Mouse (Mus musculus) hindbrain, embryonic 12.5 days (tissue): ENCODE data around the gene Jade1. TPM values are rescaled to one million over a fixed set of nuclear protein-coding genes. Genes with fewer than 3 reads are reported as not detected.

ENCODE experiments used
- ATAC-seq: fragments of 200-750 bp; cut with Nextera tagmentation; 2 replicates; pipeline ENCODE4 v1.8.0; 2017; ENCODE audit warnings: moderate TSS enrichment; ENCODE audit not compliant: low FRiP score
- H3K27ac ChIP-seq: fragments of 300-500 bp; sonication (generic); 2 replicates; pipeline ENCODE4 v1.5.1; 2016; ENCODE audit warnings: mild to moderate bottlenecking
- H3K27me3 ChIP-seq: fragments of 300-500 bp; sonication (generic); 2 replicates; pipeline ENCODE4 v1.6.1; 2016; ENCODE audit warnings: mild to moderate bottlenecking
- H3K36me3 ChIP-seq: fragments of 300-500 bp; sonication (generic); 2 replicates; pipeline ENCODE4 v1.6.1; 2016; ENCODE audit warnings: mild to moderate bottlenecking
- H3K4me1 ChIP-seq: fragments of 300-500 bp; sonication (generic); 2 replicates; pipeline ENCODE4 v1.6.1; 2016
- H3K4me2 ChIP-seq: fragments of 300-500 bp; sonication (generic); replicated peaks from 2 replicates; pipeline ENCODE4 v1.6.1; 2016; ENCODE audit warnings: mild to moderate bottlenecking
- H3K4me3 ChIP-seq: fragments of 300-500 bp; sonication (generic); 2 replicates; pipeline ENCODE4 v1.5.1; 2016; ENCODE audit warnings: mild to moderate bottlenecking
- H3K9ac ChIP-seq: fragments of 300-500 bp; sonication (generic); 2 replicates; pipeline ENCODE4 v1.6.1; 2016; ENCODE audit warnings: mild to moderate bottlenecking, moderate library complexity
- H3K9me3 ChIP-seq: fragments of 300-500 bp; sonication (generic); replicated peaks from 2 replicates; pipeline ENCODE4 v1.6.1; 2016; ENCODE audit warnings: mild to moderate bottlenecking
- WGBS: fragments of 180-500 bp; shearing (Covaris S2); methylation state at CpG from one replicate; pipeline ENCODE4 v1.1.7; 2016; 5-methylcytosine and 5-hydroxymethylcytosine counted together
- polyA plus RNA-seq: library from polyadenylated mRNA; unstranded; fragments of >200 nt; fragmentation: Nextera tagmentation; extraction: Ambion mirVana; gene quantifications from 2 replicates; pipeline ENCODE4 v1.2.1, GENCODE M21; 2016

The Jade1 gene
- polyA plus RNA-seq, 1 experiment from 2014 or later = 16.0 TPM

- Histone ChIP-seq H3K27me3 (no peaks in the 10 kb centered on the region), H3K4me1 (no peaks in the 10 kb centered on the region), H3K27ac (no peak overlapping the region), H3K4me3 (no peak overlapping the region), H3K9ac (no peak overlapping the region), H3K36me3 (no peaks in the 10 kb centered on the region), H3K4me2 (no peak overlapping the region), H3K9me3 (0 out of 2 replicates have a peak, but pooled peaks cover 3% of the 10 kb centered on the region)
- ATAC-seq = no peak
- 92% methylated on average over 24 of the region's 24 CpGs for WGBS
Measured at GRCm38 (mm10) chr3:41554480-41555475, 753 bp upstream of the Jade1 start.

GRCm38 (mm10) chr3:41556451-41557266 lies 1.1 kb downstream of the Jade1 start:
- 81% methylated on average over 10 of the region's 11 CpGs for WGBS
- Histone ChIP-seq H3K4me3 (no peak overlapping the region), H3K9ac (no peak overlapping the region), H3K36me3 (no peaks in the 10 kb centered on the region), H3K9me3 (0 out of 2 replicates have a peak, but pooled peaks cover 3% of the 10 kb centered on the region), H3K4me2 (no peak overlapping the region), H3K27ac (no peak overlapping the region), H3K4me1 (no peaks in the 10 kb centered on the region), H3K27me3 (no peaks in the 10 kb centered on the region)
- ATAC-seq = no peak

- WGBS = 91% methylated on average over 19 of the region's 19 CpGs
- H3K4me2 ChIP-seq = no peak overlapping the region
- no peaks in the 10 kb centered on the region for H3K36me3 ChIP-seq
- H3K27me3 ChIP-seq = no peaks in the 10 kb centered on the region
- no peaks in the 10 kb centered on the region for H3K4me1 ChIP-seq
- no peak for ATAC-seq
- no peak overlapping the region for H3K9ac ChIP-seq
- no peak overlapping the region for H3K4me3 ChIP-seq
- H3K27ac ChIP-seq = no peak overlapping the region
- 0 out of 2 replicates have a peak, but pooled peaks cover 3% of the 10 kb centered on the region for H3K9me3 ChIP-seq
Measured at GRCm38 (mm10) chr3:41557267-41557995, 1.9 kb downstream of the Jade1 start.

- no peak overlapping the region for H3K27ac ChIP-seq
- no peak overlapping the region for H3K4me3 ChIP-seq
- H3K4me2 ChIP-seq = no peak overlapping the region
- no peak for ATAC-seq
- H3K9ac ChIP-seq = no peak overlapping the region
- WGBS = 95% methylated on average over 6 of the region's 6 CpGs
- H3K9me3 ChIP-seq = 0 out of 2 replicates have a peak, but pooled peaks cover 2% of the 10 kb centered on the region
- H3K4me1 ChIP-seq = 0 out of 2 replicates have a peak, but pooled peaks cover 5% of the 10 kb centered on the region
- H3K27me3 ChIP-seq = no peaks in the 10 kb centered on the region
- no peaks in the 10 kb centered on the region for H3K36me3 ChIP-seq
Measured at GRCm38 (mm10) chr3:41560489-41560888, 5.0 kb downstream of the Jade1 start.

- Histone ChIP-seq H3K36me3 (no peaks in the 10 kb centered on the region), H3K27me3 (no peaks in the 10 kb centered on the region), H3K9me3 (no peaks in the 10 kb centered on the region), H3K9ac (no peak overlapping the region), H3K4me1 (peaks cover 11% of the 10 kb centered on the region), H3K4me3 (no peak overlapping the region), H3K4me2 (no peak overlapping the region), H3K27ac (no peak overlapping the region)
- 91% methylated on average over 5 of the region's 5 CpGs for WGBS
- ATAC-seq = no peak
Measured at GRCm38 (mm10) chr3:41561787-41562186, 6.3 kb downstream of the Jade1 start.

- Histone ChIP-seq H3K9ac (peak overlapping the region; percentile 84), H3K27ac (peak overlapping the region; percentile 86), H3K4me2 (peak overlapping the region; percentile 81), H3K9me3 (no peaks in the 10 kb centered on the region), H3K36me3 (no peaks in the 10 kb centered on the region), H3K4me3 (peak overlapping the region; percentile 84), H3K27me3 (no peaks in the 10 kb centered on the region), H3K4me1 (peaks cover 11% of the 10 kb centered on the region)
- ATAC-seq = peak; percentile 66
- under 1% methylated on average over 75 of the region's 81 CpGs for WGBS
Measured at GRCm38 (mm10) chr3:41563211-41563931, 7.8 kb downstream of the Jade1 start.

GRCm38 (mm10) chr3:41563997-41564396 lies 8.5 kb downstream of the Jade1 start:
- Histone ChIP-seq H3K27me3 (no peaks in the 10 kb centered on the region), H3K4me3 (peak overlapping the region; percentile 84), H3K9ac (peak overlapping the region; percentile 84), H3K4me1 (peaks cover 13% of the 10 kb centered on the region), H3K9me3 (no peaks in the 10 kb centered on the region), H3K4me2 (peak overlapping the region; percentile 81), H3K27ac (peak overlapping the region; percentile 98), H3K36me3 (no peaks in the 10 kb centered on the region)
- ATAC-seq = 0 out of 2 replicates have a peak, but pooled peaks have one; percentile 12
- WGBS = under 1% methylated on average over 7 of the region's 7 CpGs

GRCm38 (mm10) chr3:41564471-41565213 lies 9.1 kb downstream of the Jade1 start:
- Histone ChIP-seq H3K36me3 (no peaks in the 10 kb centered on the region), H3K9ac (peak overlapping the region; percentile 84), H3K27ac (peak overlapping the region; percentile 98), H3K27me3 (no peaks in the 10 kb centered on the region), H3K4me1 (peaks cover 13% of the 10 kb centered on the region), H3K4me2 (peak overlapping the region; percentile 81), H3K9me3 (no peaks in the 10 kb centered on the region), H3K4me3 (peak overlapping the region; percentile 84)
- WGBS = under 1% methylated on average over 56 of the region's 60 CpGs
- peak; percentile 41 for ATAC-seq

GRCm38 (mm10) chr3:41565410-41565823 lies 9.9 kb downstream of the Jade1 start:
- Histone ChIP-seq H3K9ac (peak overlapping the region; percentile 84), H3K27ac (peak overlapping the region; percentile 98), H3K4me1 (peaks cover 13% of the 10 kb centered on the region), H3K4me2 (peak overlapping the region; percentile 81), H3K9me3 (no peaks in the 10 kb centered on the region), H3K36me3 (no peaks in the 10 kb centered on the region), H3K27me3 (no peaks in the 10 kb centered on the region), H3K4me3 (peak overlapping the region; percentile 84)
- WGBS = under 1% methylated on average over 41 of the region's 61 CpGs
- ATAC-seq = peak; percentile 75

- WGBS = under 1% methylated on average over 25 of the region's 26 CpGs
- no peaks in the 10 kb centered on the region for H3K9me3 ChIP-seq
- no peaks in the 10 kb centered on the region for H3K36me3 ChIP-seq
- no peaks in the 10 kb centered on the region for H3K27me3 ChIP-seq
- peak overlapping the region; percentile 84 for H3K4me3 ChIP-seq
- H3K4me1 ChIP-seq = peaks cover 13% of the 10 kb centered on the region
- peak overlapping the region; percentile 81 for H3K4me2 ChIP-seq
- peak overlapping the region; percentile 98 for H3K27ac ChIP-seq
- ATAC-seq = peak; percentile 66
- peak overlapping the region; percentile 84 for H3K9ac ChIP-seq
Measured at GRCm38 (mm10) chr3:41565955-41566354, 10.4 kb downstream of the Jade1 start.
